Mouse (Mus musculus) limb, embryonic 15.5 days (tissue): ENCODE measurements around the gene Coq3. TPM values are rescaled to one million over a fixed set of nuclear protein-coding genes. Genes with fewer than 3 reads are reported as not detected.
A peak's percentile ranks its signal among the peaks of the same experiment; 100 is the strongest.

Experiments used
- ATAC-seq: fragments of 200-750 bp; cut with Nextera tagmentation; 2 replicates; pipeline ENCODE4 v1.8.0; 2017; ENCODE audit warnings: low read depth, moderate TSS enrichment; ENCODE audit not compliant: insufficient number of reproducible peaks, low FRiP score, low TSS enrichment
- H3K27ac ChIP-seq: fragments of 300-500 bp; sonication (generic); 2 replicates; pipeline ENCODE4 v1.5.1; 2015; ENCODE audit warnings: moderate library complexity, mild to moderate bottlenecking, inconsistent platforms
- H3K27me3 ChIP-seq: fragments of 300-500 bp; sonication (generic); 2 replicates; pipeline ENCODE4 v1.6.1; 2015; ENCODE audit warnings: inconsistent platforms
- H3K36me3 ChIP-seq: fragments of 300-500 bp; sonication (generic); 2 replicates; pipeline ENCODE4 v1.6.1; 2015; ENCODE audit warnings: inconsistent platforms
- H3K4me1 ChIP-seq: fragments of 300-500 bp; sonication (generic); 2 replicates; pipeline ENCODE4 v1.6.1; 2015; ENCODE audit warnings: inconsistent platforms
- H3K4me2 ChIP-seq: fragments of 300-500 bp; sonication (generic); 2 replicates; pipeline ENCODE4 v1.6.1; 2015; ENCODE audit warnings: mild to moderate bottlenecking, inconsistent platforms
- H3K4me3 ChIP-seq: fragments of 300-500 bp; sonication (generic); 2 replicates; pipeline ENCODE4 v1.5.1; 2015; ENCODE audit warnings: mild to moderate bottlenecking, inconsistent platforms
- H3K9ac ChIP-seq: fragments of 300-500 bp; sonication (generic); 2 replicates; pipeline ENCODE4 v1.6.1; 2015; ENCODE audit warnings: inconsistent platforms
- H3K9me3 ChIP-seq: fragments of 300-500 bp; sonication (generic); 2 replicates; pipeline ENCODE4 v1.6.1; 2016; ENCODE audit warnings: inconsistent platforms
- WGBS: fragments of 180-500 bp; shearing (Covaris S2); methylation state at CpG from one replicate; pipeline ENCODE4 v1.1.7; 2015; 5-methylcytosine and 5-hydroxymethylcytosine counted together
- polyA plus RNA-seq: library from polyadenylated mRNA; unstranded; fragments of >200 nt; fragmentation: Nextera tagmentation; extraction: Ambion mirVana; gene quantifications from 2 replicates; pipeline ENCODE4 v1.2.1, GENCODE M21; 2015

Coq3 gene
- polyA plus RNA-seq = 11.9 and 12.0 TPM in 2 replicates

DNA sequence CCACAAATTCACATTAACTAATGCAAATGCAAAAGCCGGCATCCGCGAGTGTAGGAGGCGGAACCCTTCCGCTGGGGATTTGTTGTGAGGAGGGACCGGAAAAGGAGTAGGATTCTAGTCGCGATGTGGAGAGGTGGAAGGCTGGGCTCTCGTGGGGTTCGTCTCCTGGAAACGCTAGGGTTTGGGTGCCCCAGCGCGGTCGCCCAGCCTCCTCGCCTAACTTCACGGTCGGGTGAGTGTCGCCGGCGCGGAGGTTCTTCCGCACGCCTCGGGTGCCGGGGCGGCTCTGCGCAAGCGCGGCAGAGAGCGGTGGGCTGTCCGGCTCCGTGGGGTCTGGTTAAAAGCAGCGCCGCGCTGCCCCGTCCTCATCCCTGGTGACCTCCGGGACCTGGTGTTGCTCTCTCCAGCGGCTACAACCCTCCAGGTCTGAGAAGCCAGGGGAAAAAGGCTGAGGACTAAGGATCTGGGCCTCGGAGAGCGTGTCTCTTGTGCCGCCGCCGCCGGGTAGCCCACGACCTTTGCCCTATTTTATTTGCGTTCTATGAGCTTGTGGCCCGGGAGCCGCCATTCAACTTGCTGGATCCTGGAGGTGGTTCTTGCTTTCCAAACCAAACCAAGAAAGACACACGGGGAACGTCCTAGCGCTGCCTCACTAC is at the start of gene Coq3:
Gene Coq3, plus strand, starts transcription at position 109 of the 656 bp plus-strand sequence.
- peak; percentile 65 for ATAC-seq
- H3K36me3 ChIP-seq = peaks cover 6% of the 10 kb centered on the region; the same call in 1 of the 2 replicates
- WGBS = under 1% methylated on average over 51 of the region's 51 CpGs

GRCm38 (mm10) chr4:21832844-21833243 is 46.6 kb upstream of the Coq3 start:
- Histone ChIP-seq H3K27ac (no peak overlapping the region), H3K9me3 (no peaks in the 10 kb centered on the region), H3K36me3 (peaks cover 18% of the 10 kb centered on the region), H3K27me3 (no peaks in the 10 kb centered on the region), H3K4me1 (no peaks in the 10 kb centered on the region), H3K4me3 (no peak overlapping the region), H3K4me2 (no peak overlapping the region), H3K9ac (no peak overlapping the region)
- ATAC-seq = no peak
- WGBS = 95% methylated on average over 8 of the region's 8 CpGs

More for the DNA sequence above, at the start of gene Coq3:
- Histone ChIP-seq H3K4me3 (peak within 1 kb of the TSS; percentile 79), H3K9ac (peak within 1 kb of the TSS; percentile 67), H3K4me1 (no peaks in the 10 kb centered on the region), H3K9me3 (no peaks in the 10 kb centered on the region), H3K4me2 (peak within 1 kb of the TSS; percentile 59), H3K27me3 (no peaks in the 10 kb centered on the region), H3K27ac (peak within 1 kb of the TSS; percentile 93)

GRCm38 (mm10) chr4:21847481-21848286 is 31.8 kb upstream of the Coq3 start, which contains the start of gene Pnisr:
Gene Pnisr, plus strand, starts transcription at chr4:21847583.
- peak within 1 kb of the TSS; percentile 42 for H3K4me2 ChIP-seq
- H3K27me3 ChIP-seq = no peaks in the 10 kb centered on the region
- peaks cover 10% of the 10 kb centered on the region; the same call in 1 of the 2 replicates for H3K4me1 ChIP-seq
- peak within 1 kb of the TSS; percentile 99 for H3K27ac ChIP-seq
- peak; percentile 96 for ATAC-seq
- peak within 1 kb of the TSS; percentile 78 for H3K4me3 ChIP-seq
- no peaks in the 10 kb centered on the region for H3K36me3 ChIP-seq
- peak within 1 kb of the TSS; percentile 82 for H3K9ac ChIP-seq
- under 1% methylated on average over 50 of the region's 50 CpGs for WGBS
- no peaks in the 10 kb centered on the region for H3K9me3 ChIP-seq

DNA sequence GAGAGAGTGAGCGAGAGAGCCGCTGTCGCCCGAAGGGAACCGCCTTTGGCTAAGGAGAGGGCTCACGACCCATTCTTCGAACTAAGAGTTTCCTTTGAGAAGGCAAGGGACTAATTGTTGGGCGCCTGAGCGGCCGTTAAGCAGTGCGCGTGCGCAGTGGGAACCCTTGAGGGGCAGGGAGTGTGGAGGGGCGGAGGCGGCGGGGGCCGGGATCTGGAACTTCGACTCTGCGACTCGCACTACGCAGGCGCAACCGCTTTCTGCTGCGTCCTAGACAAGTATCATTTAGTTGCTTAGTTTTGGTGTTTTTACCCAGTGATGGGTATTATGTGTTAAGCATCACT is 31.2 kb upstream of the Coq3 start:
- Histone ChIP-seq H3K4me3 (peak overlapping the region; percentile 78), H3K9me3 (no peaks in the 10 kb centered on the region), H3K27me3 (no peaks in the 10 kb centered on the region), H3K27ac (peak overlapping the region; percentile 99), H3K9ac (peak overlapping the region; percentile 82), H3K36me3 (no peaks in the 10 kb centered on the region), H3K4me1 (peaks cover 10% of the 10 kb centered on the region; the same call in 1 of the 2 replicates), H3K4me2 (peak overlapping the region; percentile 42)
- peak; percentile 83 for ATAC-seq
- WGBS = 0% methylated on average over 24 of the region's 24 CpGs

DNA sequence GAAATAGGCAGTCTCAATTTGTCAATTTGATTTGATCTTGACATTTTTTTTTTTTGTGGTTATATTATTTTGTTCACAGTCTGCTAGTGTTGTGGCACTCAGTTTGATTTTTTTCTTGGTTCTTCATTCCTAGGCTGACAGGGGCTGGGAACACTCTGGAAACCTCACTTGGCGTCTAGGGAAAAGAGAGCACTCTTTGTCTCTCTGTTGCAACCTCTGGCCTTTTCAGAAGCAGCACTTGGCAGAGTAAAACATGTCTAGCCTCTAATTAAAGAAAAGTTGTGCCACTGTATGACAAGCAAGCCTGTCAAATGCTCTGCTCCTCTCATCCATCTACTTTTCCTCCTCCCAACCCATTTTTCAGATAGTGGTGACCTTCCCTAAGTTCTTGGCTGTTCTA is 22.0 kb upstream of the Coq3 start:
- no peak overlapping the region for H3K9ac ChIP-seq
- H3K36me3 ChIP-seq = peaks cover 51% of the 10 kb centered on the region
- WGBS = 69% methylated on average over 1 of the region's 1 CpGs
- H3K27me3 ChIP-seq = no peaks in the 10 kb centered on the region
- H3K4me1 ChIP-seq = no peaks in the 10 kb centered on the region
- no peak overlapping the region for H3K27ac ChIP-seq
- no peak overlapping the region for H3K4me2 ChIP-seq
- H3K4me3 ChIP-seq = no peak overlapping the region
- H3K9me3 ChIP-seq = no peaks in the 10 kb centered on the region
- ATAC-seq = no peak

- H3K9me3 ChIP-seq = no peaks in the 10 kb centered on the region
- no peak overlapping the region for H3K9ac ChIP-seq
- H3K4me1 ChIP-seq = no peaks in the 10 kb centered on the region
- H3K27me3 ChIP-seq = no peaks in the 10 kb centered on the region
- no peak overlapping the region for H3K4me3 ChIP-seq
- H3K4me2 ChIP-seq = no peak overlapping the region
- ATAC-seq = no peak
- no peak overlapping the region for H3K27ac ChIP-seq
- WGBS = 93% methylated on average over 1 of the region's 1 CpGs
- H3K36me3 ChIP-seq = peaks cover 56% of the 10 kb centered on the region
These were observed 14.2 kb upstream of the Coq3 start for GRCm38 (mm10) chr4:21865226-21865625.

DNA sequence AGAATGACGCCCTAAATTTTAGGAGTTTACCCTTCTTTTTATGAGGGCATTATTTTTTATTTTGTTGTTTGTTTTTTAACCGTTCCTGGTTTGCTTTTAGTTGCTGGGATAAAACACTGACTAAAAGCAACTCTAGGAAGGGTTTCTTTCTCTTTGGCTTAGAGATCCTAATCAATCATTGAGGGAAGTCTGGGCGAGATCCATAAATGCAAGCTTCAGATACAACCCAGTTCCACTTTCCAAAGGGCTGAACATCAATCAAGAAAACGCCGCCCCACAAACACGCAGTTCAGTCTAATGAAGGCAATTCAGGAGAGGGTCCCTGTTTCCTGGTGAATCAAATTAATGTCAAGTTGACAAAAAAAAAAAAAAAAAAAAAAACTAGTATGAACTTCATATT is 697 bp upstream of the Coq3 start:
- Histone ChIP-seq H3K27me3 (no peaks in the 10 kb centered on the region), H3K9me3 (no peaks in the 10 kb centered on the region), H3K36me3 (peaks cover 13% of the 10 kb centered on the region), H3K27ac (no peak overlapping the region), H3K4me1 (no peaks in the 10 kb centered on the region), H3K4me3 (peak overlapping the region; percentile 79), H3K4me2 (peak overlapping the region; percentile 59), H3K9ac (no peak overlapping the region)
- WGBS = 14% methylated on average over 6 of the region's 6 CpGs
- ATAC-seq = no peak

GRCm38 (mm10) chr4:21882806-21883205 is 3.3 kb downstream of the Coq3 start:
- Histone ChIP-seq H3K36me3 (no peaks in the 10 kb centered on the region), H3K27me3 (no peaks in the 10 kb centered on the region), H3K4me3 (no peak overlapping the region), H3K9me3 (no peaks in the 10 kb centered on the region), H3K9ac (no peak overlapping the region), H3K4me1 (no peaks in the 10 kb centered on the region), H3K27ac (no peak overlapping the region), H3K4me2 (no peak overlapping the region)
- WGBS = 92% methylated on average over 6 of the region's 6 CpGs
- no peak for ATAC-seq

DNA sequence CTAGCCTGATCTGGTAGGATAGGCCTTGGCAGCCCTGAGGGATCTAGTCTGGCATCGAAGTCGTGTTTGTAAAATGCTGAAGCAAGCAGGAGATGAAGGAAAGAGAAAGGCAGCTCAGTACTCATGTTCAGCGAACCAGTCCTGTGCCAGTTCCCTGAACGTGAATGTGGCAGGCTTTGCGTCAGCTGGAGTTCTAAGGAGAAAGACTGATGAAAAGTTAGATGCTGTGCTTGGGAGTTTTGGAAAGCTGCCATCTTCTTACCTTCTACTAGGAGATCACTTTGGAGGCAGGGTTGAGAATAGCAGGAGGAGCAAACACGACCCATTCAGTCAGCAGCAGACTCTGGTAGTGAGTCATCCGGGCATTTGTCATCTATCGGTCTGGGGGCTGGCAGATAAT is 6.4 kb downstream of the Coq3 start:
- Histone ChIP-seq H3K4me1 (no peaks in the 10 kb centered on the region), H3K4me3 (no peak overlapping the region), H3K4me2 (no peak overlapping the region), H3K9me3 (no peaks in the 10 kb centered on the region), H3K9ac (no peak overlapping the region), H3K27ac (no peak overlapping the region), H3K27me3 (no peaks in the 10 kb centered on the region), H3K36me3 (no peaks in the 10 kb centered on the region)
- ATAC-seq = no peak
- 85% methylated on average over 8 of the region's 8 CpGs for WGBS

GRCm38 (mm10) chr4:21930971-21931771 is 51.7 kb downstream of the Coq3 start, which contains the start of gene Faxc:
Gene Faxc, plus strand, starts transcription at chr4:21931329.
- peak within 1 kb of the TSS; percentile 83 for H3K4me2 ChIP-seq
- peak within 1 kb of the TSS; percentile 69 for H3K4me3 ChIP-seq
- H3K27ac ChIP-seq = peak within 1 kb of the TSS; percentile 70
- H3K9me3 ChIP-seq = no peaks in the 10 kb centered on the region
- H3K4me1 ChIP-seq = peaks cover 10% of the 10 kb centered on the region
- H3K27me3 ChIP-seq = no peaks in the 10 kb centered on the region
- under 1% methylated on average over 73 of the region's 83 CpGs for WGBS
- no peaks in the 10 kb centered on the region for H3K36me3 ChIP-seq
- peak within 1 kb of the TSS; percentile 74 for H3K9ac ChIP-seq
- ATAC-seq = peak; percentile 83

GRCm38 (mm10) chr4:21931772-21932630 is 52.5 kb downstream of the Coq3 start:
- Histone ChIP-seq H3K36me3 (0 out of 2 replicates have a peak, but pooled peaks cover 8% of the 10 kb centered on the region), H3K9ac (peak overlapping the region; percentile 74), H3K27ac (peak overlapping the region; percentile 70), H3K27me3 (no peaks in the 10 kb centered on the region), H3K4me1 (peaks cover 10% of the 10 kb centered on the region), H3K4me3 (peak overlapping the region; percentile 69), H3K9me3 (no peaks in the 10 kb centered on the region), H3K4me2 (peak overlapping the region; percentile 83)
- WGBS = 8% methylated on average over 23 of the region's 23 CpGs
- ATAC-seq = peak; percentile 17; the same call in 1 of the 2 replicates
